Comparison of ENCODE assay signal across 23 mouse cellular contexts in the genomic region with DNA sequence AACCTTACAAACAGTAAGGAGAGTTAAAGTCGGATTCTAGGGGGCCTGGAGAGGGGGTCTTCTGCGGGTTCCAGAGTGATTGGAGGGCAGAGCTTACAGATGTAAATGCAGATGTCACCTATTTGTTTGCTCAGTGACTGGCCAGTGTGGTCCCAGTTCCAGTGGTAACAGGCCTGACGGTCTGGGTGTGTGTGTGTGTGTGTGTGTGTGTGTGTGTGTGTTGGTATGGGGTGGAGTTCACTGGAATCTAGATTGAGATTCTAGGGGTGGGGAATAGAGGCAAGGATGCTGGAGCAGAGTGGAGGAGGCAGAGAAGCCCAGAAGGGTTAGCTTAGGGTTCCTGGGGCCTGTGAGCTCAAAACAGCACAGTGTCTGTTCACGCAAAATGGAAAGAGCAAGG. TPM values are rescaled to one million over a fixed set of nuclear protein-coding genes. Genes with fewer than 3 reads are reported as not detected.
DNase-seq lines count a peak whose midpoint lies in the region; ATAC-seq lines count a peak whose summit lies in the region.
"Had no signal": no experiment of that assay in that cellular context is flagged by ENCODE, and none has a peak within 500 bp of the region (broad histone marks: within the 10 kb centered on the region; RNA-seq: fewer than 3 reads in every experiment).

No protein-coding gene starts in this region.

- no peak for DNase-seq in forebrain, embryonic 10.5 days (ENCODE audit: extremely low spot score, low spot score)
- DNase-seq in forebrain, embryonic 11.5 days (ENCODE audit: low spot score), result no peak
- DNase-seq in kidney, adult 9 months, result no peak
- peak; percentile 52 for DNase-seq in urinary bladder, postnatal 14 days (ENCODE audit: low spot score)
- no peak for DNase-seq in urinary bladder, adult 2 months (ENCODE audit: low spot score)
- DNase-seq in forebrain, embryonic 14.5 days (ENCODE audit: low spot score), result no peak
- DNase-seq: adrenal gland, postnatal 36 days; cerebellum, adult 9-10 months; gastrocnemius, postnatal 25 days; kidney, adult 8-10 months had no signal

- no peak overlapping the region for H3K4me2 ChIP-seq in forebrain, embryonic 11.5 days (ENCODE audit: low read depth, low read length, severe bottlenecking)
- H3K4me2 ChIP-seq in kidney, embryonic 15.5 days, result no peak overlapping the region
- no peak overlapping the region for H3K4me2 ChIP-seq in forebrain, embryonic 14.5 days (ENCODE audit: low read length)
- H3K4me2 ChIP-seq: embryonic facial prominence, embryonic 15.5 days; forebrain, embryonic 12.5 days; limb, embryonic 15.5 days; midbrain, embryonic 12.5 days had no signal

- no peak for ATAC-seq in forebrain, embryonic 11.5 days (replicated peaks; ENCODE audit: low FRiP score)
- ATAC-seq in kidney, embryonic 15.5 days (replicated peaks; ENCODE audit: low FRiP score), result no peak
- no peak for ATAC-seq in cerebellum, adult (ENCODE audit: insufficient number of reproducible peaks, low FRiP score, low TSS enrichment)
- ATAC-seq in forebrain, embryonic 14.5 days, result no peak
- ATAC-seq: CD4-positive, CD25-positive, alpha-beta regulatory T cell, adult 4 months had no signal

- no peaks in the 10 kb centered on the region for H3K36me3 ChIP-seq in forebrain, embryonic 10.5 days (replicated peaks)
- H3K36me3 ChIP-seq in forebrain, embryonic 11.5 days (ENCODE audit: control insufficient read depth, insufficient read depth, low read length), result no peaks in the 10 kb centered on the region
- H3K36me3 ChIP-seq in kidney, embryonic 15.5 days, result no peaks in the 10 kb centered on the region
- no peaks in the 10 kb centered on the region for H3K36me3 ChIP-seq in forebrain, embryonic 14.5 days (ENCODE audit: control insufficient read depth, insufficient read depth, low read length)
- H3K36me3 ChIP-seq: embryonic facial prominence, embryonic 15.5 days; forebrain, embryonic 12.5 days; G1E; limb, embryonic 15.5 days; midbrain, embryonic 12.5 days had no signal

- no peaks in the 10 kb centered on the region for H3K9me3 ChIP-seq in forebrain, embryonic 10.5 days
- no peaks in the 10 kb centered on the region for H3K9me3 ChIP-seq in forebrain, embryonic 11.5 days (ENCODE audit: control insufficient read depth, low read length)
- H3K9me3 ChIP-seq in kidney, embryonic 15.5 days (replicated peaks), result no peaks in the 10 kb centered on the region
- no peaks in the 10 kb centered on the region for H3K9me3 ChIP-seq in forebrain, embryonic 14.5 days (replicated peaks; ENCODE audit: control insufficient read depth, low read length)
- H3K9me3 ChIP-seq: embryonic facial prominence, embryonic 15.5 days; forebrain, embryonic 12.5 days; limb, embryonic 15.5 days; midbrain, embryonic 12.5 days had no signal

- 71% methylated on average over 4 of the region's 4 CpGs for WGBS in forebrain, embryonic 10.5 days
- 60% methylated on average over 4 of the region's 4 CpGs for WGBS in forebrain, embryonic 11.5 days
- WGBS in kidney, embryonic 15.5 days, result 63% methylated on average over 4 of the region's 4 CpGs
- 67% methylated on average over 4 of the region's 4 CpGs for WGBS in forebrain, embryonic 14.5 days

- H3K4me1 ChIP-seq in forebrain, embryonic 10.5 days, result peaks cover 74% of the 10 kb centered on the region
- H3K4me1 ChIP-seq in forebrain, embryonic 11.5 days (replicated peaks; ENCODE audit: control insufficient read depth, insufficient read depth, low read length), result peaks cover 6% of the 10 kb centered on the region; the same call in 1 of the 2 replicates
- peaks cover 50% of the 10 kb centered on the region for H3K4me1 ChIP-seq in kidney, embryonic 15.5 days
- peaks cover 6% of the 10 kb centered on the region for H3K4me1 ChIP-seq in forebrain, embryonic 14.5 days (ENCODE audit: control insufficient read depth, insufficient read depth, low read length)

- H3K9ac ChIP-seq in forebrain, embryonic 11.5 days (ENCODE audit: low read length), result no peak overlapping the region
- no peak overlapping the region for H3K9ac ChIP-seq in kidney, embryonic 15.5 days
- no peak overlapping the region for H3K9ac ChIP-seq in forebrain, embryonic 14.5 days (ENCODE audit: low read length)
- H3K9ac ChIP-seq: embryonic facial prominence, embryonic 15.5 days; forebrain, embryonic 12.5 days; limb, embryonic 15.5 days; midbrain, embryonic 12.5 days had no signal

- H3K27ac ChIP-seq in forebrain, embryonic 10.5 days, result peak overlapping the region; percentile 76; the same call in 1 of the 2 replicates
- H3K27ac ChIP-seq in forebrain, embryonic 11.5 days (ENCODE audit: low read depth, low read length), result no peak overlapping the region
- H3K27ac ChIP-seq in kidney, embryonic 15.5 days, result 0 out of 2 replicates have a peak overlapping the region, but pooled peaks have one; percentile 37
- no peak overlapping the region for H3K27ac ChIP-seq in forebrain, embryonic 14.5 days (ENCODE audit: low read depth, low read length)
- H3K27ac ChIP-seq: embryonic facial prominence, embryonic 15.5 days; forebrain, embryonic 12.5 days; macrophage; midbrain, embryonic 12.5 days had no signal

- H3K4me3 ChIP-seq in forebrain, embryonic 10.5 days, result no peak overlapping the region
- H3K4me3 ChIP-seq in forebrain, embryonic 11.5 days (ENCODE audit: low read depth, low read length), result no peak overlapping the region
- H3K4me3 ChIP-seq in kidney, embryonic 15.5 days (replicated peaks), result no peak overlapping the region
- H3K4me3 ChIP-seq in forebrain, embryonic 14.5 days (ENCODE audit: low read depth, low read length), result no peak overlapping the region
- H3K4me3 ChIP-seq: embryonic facial prominence, embryonic 15.5 days; forebrain, embryonic 12.5 days; limb, embryonic 15.5 days; midbrain, embryonic 12.5 days had no signal

- peaks cover 87% of the 10 kb centered on the region for H3K27me3 ChIP-seq in forebrain, embryonic 10.5 days (ENCODE audit: poor library complexity, severe bottlenecking)
- H3K27me3 ChIP-seq in forebrain, embryonic 11.5 days (ENCODE audit: control insufficient read depth, insufficient read depth, low read length), result 0 out of 2 replicates have a peak, but pooled peaks cover 3% of the 10 kb centered on the region
- peaks cover 26% of the 10 kb centered on the region; the same call in 1 of the 2 replicates for H3K27me3 ChIP-seq in kidney, embryonic 15.5 days
- H3K27me3 ChIP-seq in forebrain, embryonic 14.5 days (replicated peaks; ENCODE audit: control insufficient read depth, insufficient read depth, low read length), result no peaks in the 10 kb centered on the region
- H3K27me3 ChIP-seq: embryonic facial prominence, embryonic 15.5 days; limb, embryonic 15.5 days had no signal

RNA-seq across cellular contexts. Expression of a gene that starts 32.3 kb away (rescaled TPM):
- not detected in 2 replicates for polyA plus RNA-seq in forebrain, embryonic 10.5 days (2016; fragmentation: Nextera tagmentation; extraction: Ambion mirVana)
- not detected in 2 replicates for polyA plus RNA-seq in forebrain, embryonic 11.5 days (2014; fragmentation: Nextera tagmentation; extraction: Ambion mirVana)
- polyA plus RNA-seq in kidney, embryonic 15.5 days (2015; fragmentation: Nextera tagmentation; extraction: Ambion mirVana), result not detected in 2 replicates
- not detected in 2 replicates for polyA plus RNA-seq in urinary bladder, adult 2 months (2012; rRNA removed)
- not detected in 2 replicates for polyA plus RNA-seq in forebrain, embryonic 14.5 days (2014; fragmentation: Nextera tagmentation; extraction: Ambion mirVana)
- polyA plus RNA-seq: CD4-positive, CD25-positive, alpha-beta regulatory T cell, adult 4 months; cortical plate, adult 2 months; embryonic facial prominence, embryonic 15.5 days; forebrain, embryonic 12.5 days; G1E; heart, embryonic 14.5 days; hindbrain, embryonic 11.5 days; limb, embryonic 15.5 days; macrophage; midbrain, embryonic 12.5 days; neural tube, embryonic 14.5 days had no signal

Comparison
In these comparisons a context has a peak if more than half of its experiments do, and no peak if none do; other contexts are left out.
1. H3K27ac ChIP-seq: peak in forebrain, embryonic 10.5 days (single experiment) and kidney, embryonic 15.5 days (single experiment); none in forebrain, embryonic 11.5 days (single experiment) and forebrain, embryonic 14.5 days (single experiment).